Mouse (Mus musculus): Measurements from ENCODE around the gene Shd. TPM values are rescaled to one million over a fixed set of nuclear protein-coding genes. Genes with fewer than 3 reads are reported as not detected.

The Shd gene
- polyA plus RNA-seq, 1 experiment: 22.4 TPM

DNA sequence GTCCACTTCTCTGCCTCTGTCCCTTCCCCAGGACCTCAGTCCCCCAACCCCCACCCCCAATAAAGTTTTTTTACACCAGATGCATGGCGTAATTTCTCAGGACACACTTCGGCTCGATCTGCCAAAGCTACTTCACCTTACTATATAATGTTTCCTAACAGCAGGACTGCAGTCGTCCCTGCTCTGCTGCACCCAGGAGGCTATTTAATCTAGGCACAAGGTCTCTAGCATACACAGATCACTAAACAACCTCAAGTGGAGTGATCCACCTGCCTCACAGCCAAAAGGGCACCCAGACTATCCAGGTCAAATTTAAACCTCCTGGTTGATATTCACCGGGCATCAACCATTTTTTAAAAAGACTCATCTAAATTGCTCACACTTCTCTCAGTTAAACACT lies 24.6 kb upstream of the Shd start:
- TF ChIP-seq POLR2A (IDR thresholded peaks at IDR 0.05; ENCODE audit: low read depth, low read length): no peak
- TF ChIP-seq CTCF (conservative IDR thresholded peaks at IDR 0.05; ENCODE audit: insufficient read depth, insufficient read length, low read depth, low read length): no peak
- peak overlapping the region; percentile 91; the same call in 1 of the 2 replicates for H3K27ac ChIP-seq (ENCODE audit: insufficient read depth, low read depth, low read length)
- H3K4me1 ChIP-seq (ENCODE audit: control insufficient read depth, insufficient read depth, low read length): no peaks in the 10 kb centered on the region; the same call in 1 of the 2 replicates
- WGBS: 13% methylated on average over 5 of the region's 5 CpGs
- peak overlapping the region; percentile 60 for H3K4me3 ChIP-seq (ENCODE audit: insufficient read depth, low read depth, low read length)
- DNase-seq: no peak
- no peaks in the 10 kb centered on the region for H3K27me3 ChIP-seq (replicated peaks; ENCODE audit: control insufficient read depth, insufficient read depth, low read length)
- H3K36me3 ChIP-seq (ENCODE audit: control insufficient read depth, insufficient read depth, low read length): no peaks in the 10 kb centered on the region

DNA sequence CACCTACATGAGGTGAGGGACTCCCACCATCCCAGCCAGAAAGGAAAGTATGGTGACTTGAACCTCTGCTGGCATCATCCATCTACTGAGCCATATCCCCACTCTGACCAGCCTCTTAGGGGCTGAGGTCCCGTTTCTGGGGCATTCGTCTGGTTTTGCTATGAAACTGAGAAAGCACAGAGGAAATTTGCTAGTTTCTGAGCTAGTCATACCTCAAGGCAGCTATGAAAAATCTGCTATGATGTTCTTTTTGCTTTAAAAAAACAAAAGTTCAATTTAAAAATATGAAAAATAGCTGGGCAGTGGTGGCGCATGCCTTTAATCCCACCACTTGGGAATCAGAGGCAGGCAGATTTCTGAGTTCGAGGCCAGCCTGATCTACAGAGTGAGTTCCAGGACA lies 21.6 kb upstream of the Shd start:
- H3K27ac ChIP-seq (ENCODE audit: insufficient read depth, low read depth, low read length): no peak overlapping the region
- no peaks in the 10 kb centered on the region for H3K36me3 ChIP-seq (ENCODE audit: control insufficient read depth, insufficient read depth, low read length)
- TF ChIP-seq POLR2A (IDR thresholded peaks at IDR 0.05; ENCODE audit: low read depth, low read length): no peak
- H3K4me3 ChIP-seq (ENCODE audit: insufficient read depth, low read depth, low read length): no peak overlapping the region
- H3K27me3 ChIP-seq (replicated peaks; ENCODE audit: control insufficient read depth, insufficient read depth, low read length): no peaks in the 10 kb centered on the region
- no peaks in the 10 kb centered on the region; the same call in 1 of the 2 replicates for H3K4me1 ChIP-seq (ENCODE audit: control insufficient read depth, insufficient read depth, low read length)
- DNase-seq: no peak
- WGBS: 85% methylated on average over 4 of the region's 4 CpGs

DNA sequence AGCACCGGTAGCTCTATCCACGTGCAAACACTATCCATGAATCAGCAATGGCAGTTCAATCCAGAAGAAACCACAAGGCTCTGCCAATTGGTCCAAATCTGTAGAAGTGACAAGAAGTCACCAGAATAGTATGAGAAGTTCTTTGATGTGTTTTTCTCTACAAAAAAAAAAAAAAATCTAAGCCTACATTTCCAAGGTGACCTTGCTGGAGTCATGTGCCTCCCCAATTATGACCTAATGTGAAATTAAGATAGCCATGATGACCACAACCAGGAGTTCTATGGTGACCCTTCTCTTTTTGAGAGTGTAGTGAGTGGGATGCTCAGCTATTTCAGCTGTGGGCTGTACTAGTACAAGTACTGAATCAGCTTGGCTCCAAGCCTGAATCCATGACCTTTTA lies 20.9 kb upstream of the Shd start, which contains the start of gene Zfp119b:
Gene Zfp119b (minus strand): TSS at position 101 of the 400 bp plus-strand sequence.
- H3K27me3 ChIP-seq (replicated peaks; ENCODE audit: control insufficient read depth, insufficient read depth, low read length): no peaks in the 10 kb centered on the region
- TF ChIP-seq CTCF (conservative IDR thresholded peaks at IDR 0.05; ENCODE audit: insufficient read depth, insufficient read length, low read depth, low read length): no peak
- no peak for TF ChIP-seq POLR2A (IDR thresholded peaks at IDR 0.05; ENCODE audit: low read depth, low read length)

DNA sequence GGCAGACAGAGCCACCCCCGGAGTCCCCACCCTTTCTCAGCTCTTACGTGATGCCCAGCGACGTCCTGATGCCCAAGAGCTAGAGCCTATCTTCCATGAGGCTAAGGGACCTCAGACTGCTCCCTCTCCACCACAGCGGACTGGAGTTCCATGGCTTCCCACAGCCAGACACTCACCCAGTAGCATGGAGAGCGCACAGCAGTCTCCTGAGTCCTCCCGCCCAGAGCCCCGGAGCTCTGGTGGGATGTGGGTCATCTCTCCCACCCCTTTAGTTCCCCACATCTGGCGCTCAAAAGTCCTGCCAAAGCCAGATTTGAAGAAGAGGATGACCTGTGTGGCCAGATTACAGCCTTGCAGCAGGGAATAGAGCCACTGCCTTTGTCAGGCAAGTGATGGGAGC lies 19.7 kb upstream of the Shd start:
- Histone ChIP-seq H3K4me1 (ENCODE audit: control insufficient read depth, insufficient read depth, low read length) (no peaks in the 10 kb centered on the region; the same call in 1 of the 2 replicates), H3K27ac (ENCODE audit: insufficient read depth, low read depth, low read length) (no peak overlapping the region), H3K27me3 (replicated peaks; ENCODE audit: control insufficient read depth, insufficient read depth, low read length) (no peaks in the 10 kb centered on the region), H3K4me3 (ENCODE audit: insufficient read depth, low read depth, low read length) (no peak overlapping the region), H3K36me3 (ENCODE audit: control insufficient read depth, insufficient read depth, low read length) (no peaks in the 10 kb centered on the region)
- 78% methylated on average over 9 of the region's 9 CpGs for WGBS
- TF ChIP-seq POLR2A (IDR thresholded peaks at IDR 0.05; ENCODE audit: low read depth, low read length) (no peak), CTCF (conservative IDR thresholded peaks at IDR 0.05; ENCODE audit: insufficient read depth, insufficient read length, low read depth, low read length) (no peak)
- no peak for DNase-seq

More for the DNA sequence above, 20.9 kb upstream of the Shd start, which contains the start of gene Zfp119b:
- no peak within 1 kb of the TSS for H3K27ac ChIP-seq (ENCODE audit: insufficient read depth, low read depth, low read length)
- no peak for DNase-seq
- H3K36me3 ChIP-seq (ENCODE audit: control insufficient read depth, insufficient read depth, low read length): no peaks in the 10 kb centered on the region
- no peaks in the 10 kb centered on the region; the same call in 1 of the 2 replicates for H3K4me1 ChIP-seq (ENCODE audit: control insufficient read depth, insufficient read depth, low read length)
- WGBS: 86% methylated on average over 2 of the region's 2 CpGs
- H3K4me3 ChIP-seq (ENCODE audit: insufficient read depth, low read depth, low read length): no peak within 1 kb of the TSS

DNA sequence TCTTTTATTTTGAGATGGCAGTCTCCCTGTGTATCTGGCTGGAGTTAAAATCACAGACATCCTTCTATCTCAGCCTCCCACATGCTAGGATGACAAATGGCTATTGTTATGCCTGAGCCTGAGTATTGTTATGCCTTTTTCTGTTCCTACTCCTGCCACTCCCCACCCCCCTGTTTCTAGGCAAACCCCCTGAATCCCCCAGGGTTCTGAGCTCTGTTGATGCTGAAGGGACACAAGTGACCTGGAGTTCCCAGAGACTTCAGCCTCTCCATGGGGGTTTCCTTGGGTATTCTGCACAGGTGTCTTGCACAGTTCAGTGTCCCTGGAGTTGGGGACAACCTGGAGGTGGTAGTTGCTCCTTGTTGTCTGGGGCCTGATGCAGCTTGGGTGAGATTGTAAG lies 18.2 kb upstream of the Shd start:
- DNase-seq: no peak
- H3K4me3 ChIP-seq (ENCODE audit: insufficient read depth, low read depth, low read length): no peak overlapping the region
- H3K36me3 ChIP-seq (ENCODE audit: control insufficient read depth, insufficient read depth, low read length): no peaks in the 10 kb centered on the region
- H3K27me3 ChIP-seq (replicated peaks; ENCODE audit: control insufficient read depth, insufficient read depth, low read length): no peaks in the 10 kb centered on the region
- TF ChIP-seq CTCF (conservative IDR thresholded peaks at IDR 0.05; ENCODE audit: insufficient read depth, insufficient read length, low read depth, low read length) (no peak), POLR2A (IDR thresholded peaks at IDR 0.05; ENCODE audit: low read depth, low read length) (no peak)
- peaks cover 4% of the 10 kb centered on the region; the same call in 1 of the 2 replicates for H3K4me1 ChIP-seq (ENCODE audit: control insufficient read depth, insufficient read depth, low read length)
- no peak overlapping the region for H3K27ac ChIP-seq (ENCODE audit: insufficient read depth, low read depth, low read length)

DNA sequence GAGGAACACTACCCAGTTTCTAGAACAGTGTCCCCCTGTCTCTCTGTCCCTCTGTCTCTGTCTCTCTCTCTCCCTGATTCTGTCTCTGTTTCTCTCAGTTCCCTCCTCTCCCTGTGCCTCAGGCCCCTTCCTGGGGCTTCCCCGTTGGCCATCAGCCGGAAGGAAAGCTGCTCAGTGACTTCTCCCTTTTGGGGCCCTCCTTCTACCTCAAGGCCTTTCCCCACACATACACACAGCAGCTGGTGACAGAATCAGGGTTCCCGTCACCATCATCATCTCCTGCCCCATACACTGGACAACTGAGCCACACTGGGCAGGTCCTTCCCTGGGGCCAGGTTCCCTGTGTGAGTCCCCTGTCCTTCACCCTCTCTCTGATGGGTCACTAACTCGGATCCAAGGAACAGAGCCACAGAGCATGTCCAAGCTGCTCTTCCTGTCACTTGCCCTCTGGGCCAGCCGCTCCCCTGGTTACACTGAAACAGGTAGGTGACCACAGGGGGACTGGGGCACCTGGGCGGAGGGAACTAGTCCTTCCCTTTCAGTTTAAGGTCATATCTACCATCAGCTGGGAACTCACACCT lies 17.7 kb upstream of the Shd start, which contains the start of gene Ebi3:
Gene Ebi3 (plus strand): TSS at position 194 of the 581 bp plus-strand sequence.
- Histone ChIP-seq H3K27ac (ENCODE audit: insufficient read depth, low read depth, low read length) (no peak within 1 kb of the TSS), H3K27me3 (replicated peaks; ENCODE audit: control insufficient read depth, insufficient read depth, low read length) (no peaks in the 10 kb centered on the region), H3K4me3 (ENCODE audit: insufficient read depth, low read depth, low read length) (no peak within 1 kb of the TSS), H3K36me3 (ENCODE audit: control insufficient read depth, insufficient read depth, low read length) (no peaks in the 10 kb centered on the region), H3K4me1 (ENCODE audit: control insufficient read depth, insufficient read depth, low read length) (peaks cover 4% of the 10 kb centered on the region; the same call in 1 of the 2 replicates)
- TF ChIP-seq POLR2A (IDR thresholded peaks at IDR 0.05; ENCODE audit: low read depth, low read length): no peak
- no peak for TF ChIP-seq CTCF (conservative IDR thresholded peaks at IDR 0.05; ENCODE audit: insufficient read depth, insufficient read length, low read depth, low read length)
- no peak for DNase-seq
- WGBS: 71% methylated on average over 6 of the region's 6 CpGs

DNA sequence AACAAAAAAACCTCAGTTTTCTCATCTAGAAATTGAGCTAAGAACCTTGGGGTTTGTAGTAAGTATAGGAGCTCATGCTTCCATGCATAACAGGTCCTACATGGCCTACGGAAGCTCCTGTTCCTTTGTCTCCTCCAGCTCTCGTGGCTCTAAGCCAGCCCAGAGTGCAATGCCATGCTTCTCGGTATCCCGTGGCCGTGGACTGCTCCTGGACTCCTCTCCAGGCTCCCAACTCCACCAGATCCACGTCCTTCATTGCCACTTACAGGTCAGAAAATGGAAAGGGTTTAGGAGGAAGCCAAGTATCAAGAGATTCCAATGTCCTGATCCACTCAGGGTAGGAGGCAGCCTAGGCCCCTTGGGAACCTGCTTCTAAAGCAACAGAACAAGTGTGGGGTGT lies 16.5 kb upstream of the Shd start:
- no peak for DNase-seq
- no peak for TF ChIP-seq POLR2A (IDR thresholded peaks at IDR 0.05; ENCODE audit: low read depth, low read length)
- TF ChIP-seq CTCF (conservative IDR thresholded peaks at IDR 0.05; ENCODE audit: insufficient read depth, insufficient read length, low read depth, low read length): no peak
- peaks cover 7% of the 10 kb centered on the region; the same call in 1 of the 2 replicates for H3K4me1 ChIP-seq (ENCODE audit: control insufficient read depth, insufficient read depth, low read length)
- H3K4me3 ChIP-seq (ENCODE audit: insufficient read depth, low read depth, low read length): no peak overlapping the region
- H3K27ac ChIP-seq (ENCODE audit: insufficient read depth, low read depth, low read length): no peak overlapping the region
- WGBS: 80% methylated on average over 6 of the region's 6 CpGs
- no peaks in the 10 kb centered on the region for H3K36me3 ChIP-seq (ENCODE audit: control insufficient read depth, insufficient read depth, low read length)
- no peaks in the 10 kb centered on the region for H3K27me3 ChIP-seq (replicated peaks; ENCODE audit: control insufficient read depth, insufficient read depth, low read length)

Data from kidney, adult 2 months (tissue).